Mouse (Mus musculus) intestine, postnatal 0 days (tissue): Measurements from ENCODE around the gene Blzf1. TPM values are rescaled to one million over a fixed set of nuclear protein-coding genes. Genes with fewer than 3 reads are reported as not detected.
A peak's percentile ranks its signal among the peaks of the same experiment; 100 is the strongest.

Experiments used
- ATAC-seq: fragments of 200-750 bp; cut with Nextera tagmentation; 2 replicates; pipeline ENCODE4 v1.8.0; 2017; ENCODE audit warnings: mild to moderate bottlenecking, moderate TSS enrichment, moderate library complexity
- H3K27ac ChIP-seq: fragments of 300-500 bp; sonication (generic); 2 replicates; pipeline ENCODE4 v1.5.1; 2014; ENCODE audit warnings: mild to moderate bottlenecking, low read depth, low read length, moderate library complexity
- H3K27me3 ChIP-seq: fragments of 300-500 bp; sonication (generic); replicated peaks from 2 replicates; pipeline ENCODE4 v1.6.1; 2014; ENCODE audit warnings: low read length, mixed read lengths; ENCODE audit not compliant: control insufficient read depth, insufficient read depth
- H3K36me3 ChIP-seq: fragments of 300-500 bp; sonication (generic); 2 replicates; pipeline ENCODE4 v1.6.1; 2014; ENCODE audit warnings: mild to moderate bottlenecking, moderate library complexity; ENCODE audit not compliant: control insufficient read depth, insufficient read depth
- H3K4me1 ChIP-seq: fragments of 300-500 bp; sonication (generic); replicated peaks from 2 replicates; pipeline ENCODE4 v1.6.1; 2014; ENCODE audit warnings: antibody characterized with exemption, low read length, mixed read lengths; ENCODE audit not compliant: control insufficient read depth, insufficient read depth
- H3K4me2 ChIP-seq: fragments of 300-500 bp; sonication (generic); replicated peaks from 2 replicates; pipeline ENCODE4 v1.6.1; 2014; ENCODE audit warnings: low read depth, mild to moderate bottlenecking, moderate library complexity
- H3K4me3 ChIP-seq: fragments of 300-500 bp; sonication (generic); 2 replicates; pipeline ENCODE4 v1.5.1; 2014; ENCODE audit warnings: low read depth, low read length
- H3K9ac ChIP-seq: fragments of 300-500 bp; sonication (generic); 2 replicates; pipeline ENCODE4 v1.6.1; 2014; ENCODE audit warnings: mild to moderate bottlenecking, low read depth, low read length
- H3K9me3 ChIP-seq: fragments of 300-500 bp; sonication (generic); 2 replicates; pipeline ENCODE4 v1.6.1; 2016; ENCODE audit warnings: mixed run types; ENCODE audit not compliant: control insufficient read depth
- CTCF ChIP-seq: sonication (generic); IDR thresholded peaks from 2 replicates; pipeline ENCODE4 v1.5.1; 2016; ENCODE audit warnings: low read depth, mild to moderate bottlenecking, control low read depth, antibody characterized with exemption, moderate library complexity
- WGBS: fragments of 180-500 bp; shearing (Covaris S2); extraction: QIAGEN DNeasy Blood & Tissue Kit; methylation state at CpG from one replicate; pipeline ENCODE4 v1.1.7; 2014; 5-methylcytosine and 5-hydroxymethylcytosine counted together
- polyA plus RNA-seq: library from polyadenylated mRNA; unstranded; fragments of >200 nt; fragmentation: Nextera tagmentation; extraction: Ambion mirVana; gene quantifications from 2 replicates; pipeline ENCODE4 v1.2.1, GENCODE M21; 2015

Gene Blzf1
- polyA plus RNA-seq, 1 experiment from 2014 or later = 17.2 TPM

GRCm38 (mm10) chr1:164287406-164287805 lies 19.9 kb downstream of the Blzf1 start:
- ATAC-seq = no peak
- H3K36me3 ChIP-seq = peaks cover 13% of the 10 kb centered on the region
- 70% methylated on average over 15 of the region's 15 CpGs for WGBS
- no peaks in the 10 kb centered on the region for H3K9me3 ChIP-seq
- no peak overlapping the region for H3K27ac ChIP-seq
- H3K4me2 ChIP-seq = no peak overlapping the region
- H3K9ac ChIP-seq = no peak overlapping the region
- TF ChIP-seq CTCF = no peak
- no peaks in the 10 kb centered on the region for H3K27me3 ChIP-seq
- no peak overlapping the region for H3K4me3 ChIP-seq
- H3K4me1 ChIP-seq = no peaks in the 10 kb centered on the region

- TF ChIP-seq CTCF = no peak
- Histone ChIP-seq H3K36me3 (no peaks in the 10 kb centered on the region; the same call in 1 of the 2 replicates), H3K9ac (no peak overlapping the region), H3K9me3 (no peaks in the 10 kb centered on the region), H3K4me1 (no peaks in the 10 kb centered on the region), H3K4me3 (no peak overlapping the region), H3K4me2 (no peak overlapping the region), H3K27ac (no peak overlapping the region), H3K27me3 (no peaks in the 10 kb centered on the region)
- 98% methylated on average over 3 of the region's 3 CpGs for WGBS
- ATAC-seq = no peak
Measured at GRCm38 (mm10) chr1:164284007-164284406, 23.3 kb downstream of the Blzf1 start.

- no peaks in the 10 kb centered on the region for H3K27me3 ChIP-seq
- WGBS = 70% methylated on average over 4 of the region's 4 CpGs
- no peak overlapping the region for H3K27ac ChIP-seq
- H3K9ac ChIP-seq = no peak overlapping the region
- ATAC-seq = no peak
- no peaks in the 10 kb centered on the region for H3K36me3 ChIP-seq
- no peak for TF ChIP-seq CTCF
- H3K9me3 ChIP-seq = no peaks in the 10 kb centered on the region
- H3K4me3 ChIP-seq = no peak overlapping the region
- no peak overlapping the region for H3K4me2 ChIP-seq
- no peaks in the 10 kb centered on the region for H3K4me1 ChIP-seq
Measured at GRCm38 (mm10) chr1:164279332-164279731, 28.0 kb downstream of the Blzf1 start.

- no peak overlapping the region for H3K9ac ChIP-seq
- no peak overlapping the region for H3K4me3 ChIP-seq
- H3K4me1 ChIP-seq = no peaks in the 10 kb centered on the region
- WGBS = 84% methylated on average over 3 of the region's 3 CpGs
- no peaks in the 10 kb centered on the region for H3K9me3 ChIP-seq
- ATAC-seq = no peak
- no peak overlapping the region for H3K4me2 ChIP-seq
- H3K27me3 ChIP-seq = no peaks in the 10 kb centered on the region
- no peak overlapping the region for H3K27ac ChIP-seq
- no peaks in the 10 kb centered on the region for H3K36me3 ChIP-seq
- no peak for TF ChIP-seq CTCF
Measured at GRCm38 (mm10) chr1:164276552-164276951, 30.7 kb downstream of the Blzf1 start.

GRCm38 (mm10) chr1:164275455-164275954 lies 31.8 kb downstream of the Blzf1 start, which contains the start of gene Ccdc181:
TSS of gene Ccdc181 (plus strand) at chr1:164275585.
- H3K27ac ChIP-seq = no peak within 1 kb of the TSS

GRCm38 (mm10) chr1:164273659-164274058 lies 33.6 kb downstream of the Blzf1 start:
- 79% methylated on average over 6 of the region's 6 CpGs for WGBS
- H3K27ac ChIP-seq = no peak overlapping the region
- H3K36me3 ChIP-seq = no peaks in the 10 kb centered on the region
- no peaks in the 10 kb centered on the region for H3K4me1 ChIP-seq
- H3K9ac ChIP-seq = no peak overlapping the region
- H3K27me3 ChIP-seq = no peaks in the 10 kb centered on the region
- H3K9me3 ChIP-seq = no peaks in the 10 kb centered on the region
- no peak overlapping the region for H3K4me3 ChIP-seq
- ATAC-seq = no peak
- no peak overlapping the region for H3K4me2 ChIP-seq
- no peak for TF ChIP-seq CTCF

More at GRCm38 (mm10) chr1:164275455-164275954, 31.8 kb downstream of the Blzf1 start, which contains the start of gene Ccdc181:
- under 1% methylated on average over 31 of the region's 31 CpGs for WGBS
- TF ChIP-seq CTCF = peak; percentile 20; the same call in 1 of the 2 replicates
- Histone ChIP-seq H3K9me3 (no peaks in the 10 kb centered on the region), H3K4me1 (no peaks in the 10 kb centered on the region), H3K4me2 (peak within 1 kb of the TSS; percentile 80), H3K36me3 (no peaks in the 10 kb centered on the region), H3K27me3 (no peaks in the 10 kb centered on the region), H3K4me3 (peak within 1 kb of the TSS; percentile 54), H3K9ac (peak within 1 kb of the TSS; percentile 45)
- ATAC-seq = peak; percentile 99

- Histone ChIP-seq H3K9me3 (no peaks in the 10 kb centered on the region), H3K27ac (no peak overlapping the region), H3K4me2 (no peak overlapping the region), H3K36me3 (no peaks in the 10 kb centered on the region), H3K9ac (no peak overlapping the region), H3K27me3 (no peaks in the 10 kb centered on the region), H3K4me1 (no peaks in the 10 kb centered on the region), H3K4me3 (no peak overlapping the region)
- no peak for ATAC-seq
- WGBS = 87% methylated on average over 7 of the region's 7 CpGs
- no peak for TF ChIP-seq CTCF
Measured at GRCm38 (mm10) chr1:164270941-164271340, 36.3 kb downstream of the Blzf1 start.
